ENCODE assay signal across 22 mouse cellular contexts in the genomic region with DNA sequence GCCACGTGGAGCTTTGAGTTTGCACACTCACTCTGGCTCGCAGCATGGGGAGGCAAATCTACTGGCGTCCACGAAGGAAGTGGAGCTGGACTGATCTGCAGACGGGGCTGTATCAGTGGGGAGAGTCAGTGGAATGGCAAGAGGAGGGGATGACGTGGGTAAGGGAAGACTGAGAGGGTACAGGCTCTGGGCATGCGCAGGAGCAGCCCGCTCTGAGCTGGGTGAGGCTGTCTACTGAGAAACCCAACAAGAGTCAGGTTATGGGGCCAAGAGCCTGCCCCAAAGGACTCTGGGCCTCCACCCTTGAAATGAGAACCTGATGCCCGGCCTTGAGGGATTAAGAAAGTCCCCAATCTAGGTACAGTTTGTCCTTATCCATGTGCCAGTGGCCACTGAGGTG. TPM values are rescaled to one million over a fixed set of nuclear protein-coding genes. Genes with fewer than 3 reads are reported as not detected.
"Had no signal": no experiment of that assay in that cellular context is flagged by ENCODE, and none has a peak within 500 bp of the region (broad histone marks: within the 10 kb centered on the region; RNA-seq: fewer than 3 reads in every experiment).

No protein-coding gene starts in this region.

- H3K9ac ChIP-seq: liver, embryonic 12.5 days; liver, embryonic 14.5 days; lung, embryonic 14.5 days; midbrain, embryonic 13.5 days; neural tube, embryonic 13.5 days; neural tube, embryonic 15.5 days had no signal

- ATAC-seq: liver, embryonic 12.5 days; midbrain, embryonic 13.5 days; midbrain, embryonic 16.5 days had no signal

- H3K27me3 ChIP-seq: midbrain, embryonic 13.5 days; neural tube, embryonic 13.5 days; neural tube, embryonic 15.5 days had no signal

- H3K36me3 ChIP-seq: liver, embryonic 12.5 days; midbrain, embryonic 10.5 days; midbrain, embryonic 13.5 days; neural tube, embryonic 13.5 days; neural tube, embryonic 15.5 days had no signal

- H3K4me1 ChIP-seq: midbrain, embryonic 10.5 days; midbrain, embryonic 13.5 days; neural tube, embryonic 13.5 days; neural tube, embryonic 15.5 days had no signal

- H3K27ac ChIP-seq: liver, embryonic 12.5 days; liver, embryonic 14.5 days; midbrain, embryonic 10.5 days; midbrain, embryonic 13.5 days; neural tube, embryonic 13.5 days; neural tube, embryonic 15.5 days had no signal

- DNase-seq: lung, adult 18-20 months; lung, embryonic 14.5 days; lung, postnatal 10 days; lung, postnatal 4 days; retina, postnatal 1 day; right cerebral cortex, postnatal 25 days; right cerebral cortex, postnatal 4 days; spleen, adult 18-20 months; thymus, adult 18-20 months; thymus, postnatal 14 days; thymus, postnatal 36 days had no signal

- H3K4me2 ChIP-seq: liver, embryonic 12.5 days; lung, embryonic 14.5 days; midbrain, embryonic 13.5 days; neural tube, embryonic 13.5 days; neural tube, embryonic 15.5 days had no signal

- H3K4me3 ChIP-seq: liver, embryonic 12.5 days; midbrain, embryonic 10.5 days; midbrain, embryonic 13.5 days; myocyte; neural tube, embryonic 13.5 days; neural tube, embryonic 15.5 days had no signal

- H3K9me3 ChIP-seq: liver, embryonic 12.5 days; midbrain, embryonic 10.5 days; midbrain, embryonic 13.5 days; neural tube, embryonic 15.5 days had no signal

RNA-seq across cellular contexts. Expression of a gene that starts 0.4 kb away (rescaled TPM):
- polyA plus RNA-seq: lung, embryonic 14.5 days; lung, embryonic 16.5 days; midbrain, embryonic 10.5 days; midbrain, embryonic 13.5 days; midbrain, embryonic 16.5 days; myocyte; neural tube, embryonic 11.5 days; neural tube, embryonic 13.5 days; neural tube, embryonic 15.5 days; stomach, embryonic 14.5 days had no signal
